Mouse (Mus musculus) thymus, postnatal 36 days (tissue): Measurements from ENCODE around the gene Fank1.

Experiments used
- DNase-seq, 2 experiments: peaks; one replicate each; pipeline ENCODE4 v3.0.0; 2022; ENCODE audit warnings: mixed read lengths in 2 of 2

Fank1 gene

GRCm38 (mm10) chr7:133909833-133910375, 133.2 kb downstream of the Fank1 start:
- DNase-seq = no peak

- no peak for DNase-seq
These were observed 135.2 kb downstream of the Fank1 start for GRCm38 (mm10) chr7:133911881-133912280.

GRCm38 (mm10) chr7:133916230-133916629, 139.6 kb downstream of the Fank1 start:
- no peak for DNase-seq

- no peak for DNase-seq
These were observed 142.6 kb downstream of the Fank1 start for GRCm38 (mm10) chr7:133919306-133919705.

- no peak for DNase-seq
These were observed 143.3 kb downstream of the Fank1 start for GRCm38 (mm10) chr7:133919918-133920317.

- no peak for DNase-seq
These were observed 144.1 kb downstream of the Fank1 start for GRCm38 (mm10) chr7:133920724-133921123.

GRCm38 (mm10) chr7:133921291-133921690, 144.6 kb downstream of the Fank1 start:
- no peak for DNase-seq

GRCm38 (mm10) chr7:133923994-133924393, 147.3 kb downstream of the Fank1 start:
- DNase-seq = no peak

- DNase-seq = no peak
These were observed 149.1 kb downstream of the Fank1 start for GRCm38 (mm10) chr7:133925771-133926170.

- DNase-seq = no peak
These were observed 152.3 kb downstream of the Fank1 start for GRCm38 (mm10) chr7:133928981-133929380.
